Mouse (Mus musculus) heart, adult 8-10 months (tissue): ENCODE data around the gene Arhgap23. TPM values are rescaled to one million over a fixed set of nuclear protein-coding genes. Genes with fewer than 3 reads are reported as not detected.

Source experiments
- DNase-seq: peaks from one replicate; pipeline ENCODE4 v3.0.0; 2022; ENCODE audit warnings: low spot score
- total RNA-seq, 4 experiments: library from RNA; stranded (reverse); gene quantifications; 2 replicates each; pipeline ENCODE4 v1.2.4; 2022

Gene Arhgap23
- total RNA-seq, result 10 to 100 TPM; 13.3 to 14.9 (median 14.0) TPM

GRCm38 (mm10) chr11:97415330-97415711, at the start of gene Arhgap23:
Gene Arhgap23 (plus strand): TSS chr11:97415533.
- no peak for DNase-seq

- DNase-seq, result no peak
Measured at GRCm38 (mm10) chr11:97365556-97365955, 49.8 kb upstream of the Arhgap23 start.

GRCm38 (mm10) chr11:97368501-97368900, 46.8 kb upstream of the Arhgap23 start:
- DNase-seq, result no peak

GRCm38 (mm10) chr11:97370329-97371091, 44.8 kb upstream of the Arhgap23 start:
- DNase-seq, result no peak

- DNase-seq, result no peak
Measured at GRCm38 (mm10) chr11:97372159-97372864, 43.0 kb upstream of the Arhgap23 start.

GRCm38 (mm10) chr11:97373402-97373801, 41.9 kb upstream of the Arhgap23 start:
- DNase-seq, result no peak

GRCm38 (mm10) chr11:97380036-97380435, 35.3 kb upstream of the Arhgap23 start:
- DNase-seq, result no peak

- DNase-seq, result no peak
Measured at GRCm38 (mm10) chr11:97383017-97383416, 32.3 kb upstream of the Arhgap23 start.

GRCm38 (mm10) chr11:97383764-97384163, 31.6 kb upstream of the Arhgap23 start:
- no peak for DNase-seq

- no peak for DNase-seq
Measured at GRCm38 (mm10) chr11:97387811-97388210, 27.5 kb upstream of the Arhgap23 start.

GRCm38 (mm10) chr11:97389127-97389526, 26.2 kb upstream of the Arhgap23 start:
- no peak for DNase-seq

- no peak for DNase-seq
Measured at GRCm38 (mm10) chr11:97393658-97394057, 21.7 kb upstream of the Arhgap23 start.

GRCm38 (mm10) chr11:97394146-97394545, 21.2 kb upstream of the Arhgap23 start:
- no peak for DNase-seq

GRCm38 (mm10) chr11:97398506-97398905, 16.8 kb upstream of the Arhgap23 start:
- DNase-seq, result no peak

GRCm38 (mm10) chr11:97399958-97400710, 15.2 kb upstream of the Arhgap23 start:
- peak; percentile 70 for DNase-seq

- DNase-seq, result no peak
Measured at GRCm38 (mm10) chr11:97401082-97401481, 14.3 kb upstream of the Arhgap23 start.

GRCm38 (mm10) chr11:97401686-97402435, 13.5 kb upstream of the Arhgap23 start:
- no peak for DNase-seq

- no peak for DNase-seq
Measured at GRCm38 (mm10) chr11:97402746-97403145, 12.6 kb upstream of the Arhgap23 start.

- no peak for DNase-seq
Measured at GRCm38 (mm10) chr11:97403614-97404183, 11.6 kb upstream of the Arhgap23 start.

GRCm38 (mm10) chr11:97404184-97404760, 11.1 kb upstream of the Arhgap23 start:
- no peak for DNase-seq

GRCm38 (mm10) chr11:97404761-97405190, 10.6 kb upstream of the Arhgap23 start:
- no peak for DNase-seq
